In the genomic region with DNA sequence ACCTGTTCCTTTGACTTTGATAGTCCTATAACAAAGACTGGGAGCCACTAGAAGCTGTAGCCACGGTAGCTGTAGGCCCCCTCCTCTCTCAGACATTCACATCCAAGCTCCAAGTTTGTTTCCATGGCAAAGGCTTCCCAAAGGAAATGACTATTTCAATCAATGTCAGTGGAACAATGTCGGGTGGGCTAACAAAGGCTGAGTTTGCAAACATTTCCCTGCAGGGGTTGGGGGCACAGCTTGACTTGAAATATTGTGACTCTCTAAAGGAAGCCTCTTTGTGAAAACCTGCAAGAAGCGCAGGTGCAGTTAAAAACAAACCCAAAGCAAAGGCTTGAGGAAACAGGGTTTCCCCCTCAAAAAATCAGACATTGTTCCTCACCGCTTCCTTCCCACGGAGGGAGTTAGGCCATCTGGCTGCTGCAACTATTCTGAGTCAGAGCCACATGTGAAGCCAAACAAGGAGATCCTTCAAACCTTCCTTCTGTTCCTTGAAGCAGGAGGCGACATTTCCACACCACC, we compare ENCODE assay signal across 8 mouse cellular contexts. TPM values are rescaled to one million over a fixed set of nuclear protein-coding genes. Genes with fewer than 3 reads are reported as not detected.
DNase-seq lines count a peak whose midpoint lies in the region; ATAC-seq and TF ChIP-seq lines count a peak whose summit lies in the region.

No protein-coding gene starts in this region.

- H3K36me3 ChIP-seq in lung, postnatal 0 days (ENCODE audit: insufficient read depth, low read length) = no peaks in the 10 kb centered on the region
- H3K36me3 ChIP-seq in midbrain, embryonic 14.5 days (ENCODE audit: control insufficient read depth, insufficient read depth, low read length) = no peaks in the 10 kb centered on the region

- H3K27ac ChIP-seq in lung, postnatal 0 days (ENCODE audit: low read length) = 0 out of 2 replicates have a peak overlapping the region, but pooled peaks have one; percentile 1
- peak overlapping the region; percentile 50 for H3K27ac ChIP-seq in midbrain, embryonic 14.5 days (replicated peaks; ENCODE audit: low read depth, low read length)

- TF ChIP-seq EP300 in lung, postnatal 0 days (IDR thresholded peaks at IDR 0.05) = no peak

- H3K27me3 ChIP-seq in lung, postnatal 0 days (replicated peaks; ENCODE audit: insufficient read depth, low read length) = no peaks in the 10 kb centered on the region
- no peaks in the 10 kb centered on the region for H3K27me3 ChIP-seq in midbrain, embryonic 14.5 days (ENCODE audit: control insufficient read depth, insufficient read depth, low read length)

- no peak for TF ChIP-seq CTCF in lung, postnatal 0 days (IDR thresholded peaks at IDR 0.05)

- peak; percentile 90 for DNase-seq in heart, adult 11 months
- DNase-seq in heart, postnatal 36 days = no peak
- DNase-seq in lung, postnatal 0 days (ENCODE audit: low spot score) = peak; percentile 33
- DNase-seq in lung, postnatal 36 days = no peak
- DNase-seq in midbrain, embryonic 14.5 days = peak; percentile 79
- peak; percentile 54 for DNase-seq in thymus, postnatal 25 days
- no peak for DNase-seq in gastrocnemius, adult 8-10 months (ENCODE audit: low spot score in 2 of 2)
- DNase-seq in urinary bladder, adult 2 months (ENCODE audit: low spot score) = no peak

- no peak overlapping the region for H3K4me2 ChIP-seq in lung, postnatal 0 days (replicated peaks; ENCODE audit: low read depth, low read length)
- H3K4me2 ChIP-seq in midbrain, embryonic 14.5 days (ENCODE audit: low read length) = no peak overlapping the region

- intact Hi-C loops in heart, postnatal 36 days (cut with DNase I) = no loop called here

- no peak overlapping the region for H3K4me3 ChIP-seq in lung, postnatal 0 days (ENCODE audit: low read depth, low read length)
- no peak overlapping the region for H3K4me3 ChIP-seq in midbrain, embryonic 14.5 days (replicated peaks; ENCODE audit: low read depth, low read length)

- WGBS in lung, postnatal 0 days = 30% methylated on average over 6 of the region's 6 CpGs
- 7% methylated on average over 6 of the region's 6 CpGs for WGBS in midbrain, embryonic 14.5 days

- peak; percentile 59 for ATAC-seq in lung, postnatal 0 days
- ATAC-seq in midbrain, embryonic 14.5 days (ENCODE audit: low FRiP score, low TSS enrichment) = no peak; the same call in 1 of the 2 replicates

- no peak overlapping the region for H3K9ac ChIP-seq in lung, postnatal 0 days (replicated peaks; ENCODE audit: low read depth)
- H3K9ac ChIP-seq in midbrain, embryonic 14.5 days (replicated peaks; ENCODE audit: low read length) = no peak overlapping the region

- H3K4me1 ChIP-seq in lung, postnatal 0 days (ENCODE audit: insufficient read depth, low read depth, low read length) = no peaks in the 10 kb centered on the region
- H3K4me1 ChIP-seq in midbrain, embryonic 14.5 days (ENCODE audit: control insufficient read depth, insufficient read depth, low read length) = peaks cover 10% of the 10 kb centered on the region; the same call in 1 of the 2 replicates

- no peaks in the 10 kb centered on the region for H3K9me3 ChIP-seq in lung, postnatal 0 days (ENCODE audit: low read length)
- no peaks in the 10 kb centered on the region for H3K9me3 ChIP-seq in midbrain, embryonic 14.5 days (ENCODE audit: control insufficient read depth, low read length)

RNA-seq across cellular contexts. Expression of gene Vash1, which starts 19.0 kb away (rescaled TPM):
- 10 to 100 TPM; 14.0 to 17.0 TPM for total RNA-seq in heart, postnatal 36 days (2021)
- 9.0 and 10.9 TPM in 2 replicates for polyA plus RNA-seq in lung, postnatal 0 days (2015; fragmentation: Nextera tagmentation; extraction: Ambion mirVana)
- 32.0 and 34.0 TPM in 2 replicates for polyA plus RNA-seq in midbrain, embryonic 14.5 days (2014; fragmentation: Nextera tagmentation; extraction: Ambion mirVana)
- total RNA-seq in gastrocnemius, adult 8-10 months (2022) = 1 to 10 TPM; 2.0 to 3.6 (median 3.1) TPM
- 1.3 and 1.8 TPM in 2 replicates for polyA plus RNA-seq in urinary bladder, adult 2 months (2012; rRNA removed)

Comparison
In these comparisons a context has a peak if more than half of its experiments do, and no peak if none do; other contexts are left out.
1. DNase-seq: peak in heart, adult 11 months (single experiment), lung, postnatal 0 days (single experiment), midbrain, embryonic 14.5 days (single experiment) and thymus, postnatal 25 days (single experiment); none in heart, postnatal 36 days (0 of 2), lung, postnatal 36 days (single experiment), gastrocnemius, adult 8-10 months (0 of 2) and urinary bladder, adult 2 months (single experiment).